Mouse (Mus musculus) hindbrain, embryonic 14.5 days (tissue): ENCODE measurements around the gene Plxdc2. TPM values are rescaled to one million over a fixed set of nuclear protein-coding genes. Genes with fewer than 3 reads are reported as not detected.

Experiments used
- ATAC-seq: fragments of 200-750 bp; cut with Nextera tagmentation; 2 replicates; pipeline ENCODE4 v1.8.0; 2017; ENCODE audit warnings: moderate number of reproducible peaks, mild to moderate bottlenecking, moderate TSS enrichment, moderate library complexity; ENCODE audit not compliant: low FRiP score
- DNase-seq: peaks from one replicate; pipeline ENCODE4 v3.0.0-alpha.2; 2015; ENCODE audit warnings: low spot score
- H3K27ac ChIP-seq: fragments of 300-500 bp; sonication (generic); 2 replicates; pipeline ENCODE4 v1.5.1; 2014; ENCODE audit warnings: mild to moderate bottlenecking, moderate library complexity
- H3K27me3 ChIP-seq: fragments of 300-500 bp; sonication (generic); 2 replicates; pipeline ENCODE4 v1.6.1; 2014; ENCODE audit warnings: mild to moderate bottlenecking, low read length, mixed read lengths; ENCODE audit not compliant: control insufficient read depth, insufficient read depth
- H3K36me3 ChIP-seq: fragments of 300-500 bp; sonication (generic); replicated peaks from 2 replicates; pipeline ENCODE4 v1.6.1; 2014; ENCODE audit not compliant: control insufficient read depth, insufficient read depth
- H3K4me1 ChIP-seq: fragments of 300-500 bp; sonication (generic); replicated peaks from 2 replicates; pipeline ENCODE4 v1.6.1; 2014; ENCODE audit warnings: antibody characterized with exemption, low read length, mixed read lengths; ENCODE audit not compliant: control insufficient read depth, insufficient read depth
- H3K4me2 ChIP-seq: fragments of 300-500 bp; sonication (generic); replicated peaks from 2 replicates; pipeline ENCODE4 v1.6.1; 2014; ENCODE audit warnings: mild to moderate bottlenecking, moderate library complexity
- H3K4me3 ChIP-seq: fragments of 300-500 bp; sonication (generic); replicated peaks from 2 replicates; pipeline ENCODE4 v1.5.1; 2014; ENCODE audit warnings: mild to moderate bottlenecking, low read length
- H3K9ac ChIP-seq: fragments of 300-500 bp; sonication (generic); 2 replicates; pipeline ENCODE4 v1.6.1; 2014
- H3K9me3 ChIP-seq: fragments of 300-500 bp; sonication (generic); 2 replicates; pipeline ENCODE4 v1.6.1; 2016; ENCODE audit warnings: low read length; ENCODE audit not compliant: control insufficient read depth
- WGBS: fragments of 180-500 bp; shearing (Covaris S2); extraction: QIAGEN DNeasy Blood & Tissue Kit; methylation state at CpG from one replicate; pipeline ENCODE4 v1.1.7; 2014; 5-methylcytosine and 5-hydroxymethylcytosine counted together
- polyA plus RNA-seq: library from polyadenylated mRNA; unstranded; fragments of >200 nt; fragmentation: Nextera tagmentation; extraction: Ambion mirVana; gene quantifications from 2 replicates; pipeline ENCODE4 v1.2.1, GENCODE M21; 2014

Gene Plxdc2
- polyA plus RNA-seq, 1 experiment from 2014 or later, result 25.6 TPM

- H3K27me3 ChIP-seq, result 0 out of 2 replicates have a peak, but pooled peaks cover 7% of the 10 kb centered on the region
- no peaks in the 10 kb centered on the region for H3K9me3 ChIP-seq
- peak overlapping the region; percentile 61 for H3K4me3 ChIP-seq
- H3K9ac ChIP-seq, result peak overlapping the region; percentile 72
- DNase-seq (no peak), ATAC-seq (no peak)
- H3K27ac ChIP-seq, result peak overlapping the region; percentile 51
- H3K4me2 ChIP-seq, result peak overlapping the region; percentile 80
- 0 out of 2 replicates have a peak, but pooled peaks cover 13% of the 10 kb centered on the region for H3K4me1 ChIP-seq
- no peaks in the 10 kb centered on the region for H3K36me3 ChIP-seq
- WGBS, result 14% methylated on average over 1 of the region's 1 CpGs
Observed at GRCm38 (mm10) chr2:16357946-16358345, 1.8 kb downstream of the Plxdc2 start.

GRCm38 (mm10) chr2:16359341-16359928 is 3.3 kb downstream of the Plxdc2 start:
- Histone ChIP-seq H3K4me1 (0 out of 2 replicates have a peak, but pooled peaks cover 13% of the 10 kb centered on the region), H3K4me3 (peak overlapping the region; percentile 61), H3K9ac (no peak overlapping the region), H3K27ac (no peak overlapping the region), H3K27me3 (0 out of 2 replicates have a peak, but pooled peaks cover 7% of the 10 kb centered on the region), H3K9me3 (no peaks in the 10 kb centered on the region), H3K4me2 (peak overlapping the region; percentile 80), H3K36me3 (no peaks in the 10 kb centered on the region)
- WGBS, result 71% methylated on average over 3 of the region's 3 CpGs
- peak; percentile 67 for DNase-seq
- ATAC-seq, result no peak

DNA sequence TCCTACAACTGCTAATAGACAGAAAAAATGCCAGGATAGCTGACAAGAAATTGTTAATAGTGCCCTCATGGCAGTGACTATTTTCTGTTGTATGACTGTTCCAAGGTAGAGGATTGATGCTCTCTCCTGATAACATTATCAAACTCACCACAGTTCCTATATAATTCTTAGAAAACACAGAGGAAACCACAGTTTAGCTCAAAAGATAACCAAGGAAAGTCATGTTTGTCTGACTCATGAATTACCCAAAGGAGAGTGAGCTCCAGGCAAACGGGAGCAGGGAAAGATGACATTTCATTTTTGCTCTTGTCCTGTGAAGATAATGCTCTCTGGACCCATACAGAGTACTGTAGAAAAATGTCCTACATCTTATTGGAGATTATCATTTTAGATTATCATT is 8.6 kb downstream of the Plxdc2 start:
- Histone ChIP-seq H3K9ac (no peak overlapping the region), H3K4me1 (0 out of 2 replicates have a peak, but pooled peaks cover 3% of the 10 kb centered on the region), H3K27me3 (no peaks in the 10 kb centered on the region), H3K4me2 (no peak overlapping the region), H3K36me3 (no peaks in the 10 kb centered on the region), H3K27ac (no peak overlapping the region), H3K9me3 (no peaks in the 10 kb centered on the region), H3K4me3 (no peak overlapping the region)
- no peak for DNase-seq
- WGBS, result 69% methylated on average over 1 of the region's 1 CpGs
- no peak for ATAC-seq

DNA sequence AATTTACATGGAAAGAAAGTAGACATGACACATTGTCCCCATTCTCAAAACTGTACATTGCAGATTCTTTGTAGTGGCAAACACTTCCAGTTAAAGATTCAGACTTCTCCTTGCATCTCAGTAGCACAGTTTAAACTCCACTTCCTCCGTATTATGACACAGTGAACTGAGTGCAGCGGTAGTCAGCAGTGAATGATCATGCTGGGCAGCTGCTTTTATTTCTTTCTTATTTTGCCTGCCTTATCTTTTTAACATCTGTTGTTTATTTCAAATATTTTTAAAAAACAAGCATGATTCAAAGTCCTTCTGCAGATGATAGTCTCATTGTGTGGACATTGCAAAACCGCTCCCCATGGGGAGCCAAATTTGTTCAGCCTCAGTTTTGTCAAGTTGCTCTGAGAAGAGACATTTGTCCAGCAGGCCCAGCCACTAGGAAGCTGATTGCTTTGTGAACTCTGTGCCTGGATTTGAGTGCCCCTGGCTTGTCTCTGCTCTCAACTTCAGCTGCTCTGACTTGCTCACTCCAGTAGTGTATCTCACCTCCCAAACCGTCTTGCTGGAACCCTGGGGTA is 9.8 kb downstream of the Plxdc2 start:
- no peak overlapping the region for H3K4me3 ChIP-seq
- no peak overlapping the region for H3K27ac ChIP-seq
- 63% methylated on average over 4 of the region's 4 CpGs for WGBS
- no peaks in the 10 kb centered on the region for H3K27me3 ChIP-seq
- no peaks in the 10 kb centered on the region for H3K4me1 ChIP-seq
- no peaks in the 10 kb centered on the region for H3K36me3 ChIP-seq
- no peak overlapping the region for H3K4me2 ChIP-seq
- H3K9ac ChIP-seq, result no peak overlapping the region
- no peak for ATAC-seq
- DNase-seq, result no peak
- no peaks in the 10 kb centered on the region for H3K9me3 ChIP-seq

DNA sequence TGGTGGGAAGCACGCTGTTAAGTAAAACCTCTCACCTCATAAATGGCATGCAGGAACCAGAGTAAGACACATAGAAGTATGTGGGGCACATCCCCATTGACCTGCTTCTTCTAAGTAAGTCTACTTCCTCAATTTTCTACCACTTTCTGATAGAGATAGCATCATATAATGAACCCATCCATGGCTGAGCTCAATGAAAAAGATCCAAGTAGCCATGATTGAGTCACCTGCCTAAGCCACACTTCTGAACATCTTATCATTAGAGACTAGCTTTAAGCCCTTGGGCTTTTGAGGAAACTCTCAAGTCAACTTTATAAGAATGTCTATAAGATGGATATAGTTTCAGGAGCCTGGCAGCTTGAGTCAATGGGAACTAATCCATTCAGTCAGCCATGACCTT is 14.3 kb downstream of the Plxdc2 start:
- Histone ChIP-seq H3K36me3 (no peaks in the 10 kb centered on the region), H3K9me3 (no peaks in the 10 kb centered on the region), H3K9ac (no peak overlapping the region), H3K27me3 (no peaks in the 10 kb centered on the region), H3K27ac (no peak overlapping the region), H3K4me1 (no peaks in the 10 kb centered on the region), H3K4me2 (no peak overlapping the region), H3K4me3 (no peak overlapping the region)
- ATAC-seq (no peak), DNase-seq (no peak)
- 92% methylated on average over 1 of the region's 1 CpGs for WGBS

DNA sequence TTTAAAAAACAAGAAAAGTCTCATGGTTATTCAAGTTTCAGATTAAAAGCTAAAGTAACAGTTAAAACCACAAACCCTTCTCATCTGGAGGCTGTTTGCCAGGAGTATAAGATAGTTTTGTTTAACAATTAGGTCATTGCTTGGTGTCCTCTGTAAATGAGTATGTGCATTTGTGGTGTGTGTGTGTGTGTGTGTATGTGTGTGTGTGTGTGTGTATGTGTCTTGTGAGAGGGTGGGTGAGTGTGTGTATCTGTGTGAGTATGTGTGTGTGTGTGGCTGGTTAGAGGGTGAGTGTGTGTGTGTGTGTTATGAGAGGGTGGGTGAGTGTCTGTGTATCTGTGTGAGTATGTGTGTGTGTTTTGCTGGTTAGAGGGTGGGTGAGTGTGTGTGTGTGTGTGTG is 18.2 kb downstream of the Plxdc2 start:
- H3K9me3 ChIP-seq, result no peaks in the 10 kb centered on the region
- no peaks in the 10 kb centered on the region for H3K4me1 ChIP-seq
- ATAC-seq (no peak), DNase-seq (no peak)
- no peaks in the 10 kb centered on the region for H3K27me3 ChIP-seq
- H3K4me3 ChIP-seq, result no peak overlapping the region
- H3K4me2 ChIP-seq, result no peak overlapping the region
- H3K27ac ChIP-seq, result no peak overlapping the region
- no peak overlapping the region for H3K9ac ChIP-seq
- H3K36me3 ChIP-seq, result no peaks in the 10 kb centered on the region

- Histone ChIP-seq H3K9ac (no peak overlapping the region), H3K27ac (no peak overlapping the region), H3K27me3 (no peaks in the 10 kb centered on the region), H3K4me2 (no peak overlapping the region), H3K9me3 (no peaks in the 10 kb centered on the region), H3K4me3 (no peak overlapping the region), H3K4me1 (no peaks in the 10 kb centered on the region), H3K36me3 (no peaks in the 10 kb centered on the region)
- WGBS, result 71% methylated on average over 1 of the region's 1 CpGs
- DNase-seq (no peak), ATAC-seq (no peak)
Observed at GRCm38 (mm10) chr2:16386206-16386605, 30.1 kb downstream of the Plxdc2 start.

DNA sequence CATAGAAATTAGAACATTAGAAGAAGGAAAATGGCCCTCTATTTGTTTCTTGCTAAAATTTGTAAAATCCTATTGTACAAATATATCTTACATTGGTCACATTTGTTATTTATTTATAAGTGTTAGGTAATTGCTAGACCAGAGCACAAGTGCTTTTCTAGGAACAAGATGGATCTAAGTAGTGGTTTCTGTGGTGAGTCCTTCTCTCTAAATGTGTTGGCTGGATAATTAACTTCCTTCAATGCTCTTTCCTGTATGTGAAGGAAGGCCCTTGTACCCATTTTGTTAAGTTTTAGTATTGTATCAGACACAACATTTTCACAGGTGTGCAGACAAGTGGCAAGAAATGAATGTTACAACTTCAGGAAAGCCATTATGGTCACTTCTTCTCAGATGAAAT is 30.6 kb downstream of the Plxdc2 start:
- Histone ChIP-seq H3K4me3 (no peak overlapping the region), H3K9ac (no peak overlapping the region)

GRCm38 (mm10) chr2:16387787-16388186 is 31.7 kb downstream of the Plxdc2 start:
- H3K9me3 ChIP-seq, result no peaks in the 10 kb centered on the region
- H3K36me3 ChIP-seq, result no peaks in the 10 kb centered on the region
- no peak overlapping the region for H3K4me3 ChIP-seq
- ATAC-seq (no peak), DNase-seq (no peak)
- H3K4me2 ChIP-seq, result no peak overlapping the region
- H3K27me3 ChIP-seq, result no peaks in the 10 kb centered on the region
- no peak overlapping the region for H3K9ac ChIP-seq
- H3K4me1 ChIP-seq, result no peaks in the 10 kb centered on the region
- no peak overlapping the region for H3K27ac ChIP-seq

More for the DNA sequence above, 30.6 kb downstream of the Plxdc2 start:
- H3K27me3 ChIP-seq, result no peaks in the 10 kb centered on the region
- no peak for DNase-seq
- ATAC-seq, result no peak
- H3K4me2 ChIP-seq, result no peak overlapping the region
- H3K4me1 ChIP-seq, result no peaks in the 10 kb centered on the region
- no peaks in the 10 kb centered on the region for H3K36me3 ChIP-seq
- H3K9me3 ChIP-seq, result no peaks in the 10 kb centered on the region
- no peak overlapping the region for H3K27ac ChIP-seq

DNA sequence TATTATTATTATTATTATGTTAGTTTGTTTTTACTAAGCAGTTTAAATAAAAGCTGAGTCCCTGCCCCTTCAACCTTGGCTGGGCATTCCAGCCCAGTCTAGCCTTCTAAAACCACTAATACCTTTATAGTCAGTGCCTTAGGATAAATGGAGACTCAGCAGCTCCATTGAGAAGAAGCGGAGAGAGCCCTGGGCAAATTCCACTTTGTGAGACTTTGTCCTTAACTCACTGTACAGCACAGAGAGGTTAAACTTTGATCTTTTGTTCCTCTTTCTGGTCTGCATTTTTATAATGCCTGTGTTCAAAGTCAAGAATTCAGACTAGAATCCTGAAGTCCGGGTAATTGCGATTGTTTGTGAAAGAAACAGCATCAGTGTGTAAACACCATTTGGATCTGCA is 41.4 kb downstream of the Plxdc2 start:
- Histone ChIP-seq H3K9ac (no peak overlapping the region), H3K36me3 (no peaks in the 10 kb centered on the region), H3K27ac (no peak overlapping the region), H3K4me3 (no peak overlapping the region), H3K27me3 (no peaks in the 10 kb centered on the region), H3K4me2 (no peak overlapping the region), H3K4me1 (no peaks in the 10 kb centered on the region), H3K9me3 (no peaks in the 10 kb centered on the region)
- DNase-seq (no peak), ATAC-seq (no peak)
- 86% methylated on average over 3 of the region's 3 CpGs for WGBS
